Mouse (Mus musculus): Measurements from ENCODE around the gene Plxna2. TPM values are rescaled to one million over a fixed set of nuclear protein-coding genes. Genes with fewer than 3 reads are reported as not detected.

Plxna2 gene
- polyA plus RNA-seq, 1 experiment from 2014 or later: 27.9 TPM

DNA sequence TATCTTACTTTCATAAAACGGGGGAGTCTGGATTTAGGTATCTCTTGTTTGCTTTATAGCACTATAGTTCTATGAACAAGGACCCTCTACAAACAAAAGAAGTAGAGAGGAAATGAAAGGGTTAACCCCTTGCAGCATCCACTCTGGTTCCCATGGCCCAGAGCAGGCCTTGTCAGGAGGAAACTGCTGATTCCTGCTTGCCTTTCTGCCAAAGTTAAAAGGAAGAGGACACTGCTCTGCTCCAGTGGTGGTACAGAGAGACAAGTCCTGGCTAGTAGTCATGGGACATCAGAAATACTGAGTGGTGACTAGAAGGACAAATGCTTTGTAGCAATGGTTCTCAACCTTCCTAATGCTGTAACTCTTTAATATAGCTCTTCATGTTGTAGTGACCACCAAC, 27.9 kb downstream of the Plxna2 start:
- H3K9me3 ChIP-seq (replicated peaks): no peaks in the 10 kb centered on the region
- H3K4me1 ChIP-seq: peaks cover 16% of the 10 kb centered on the region
- no peak for ATAC-seq (ENCODE audit: low FRiP score)
- no peaks in the 10 kb centered on the region for H3K27me3 ChIP-seq
- no peak overlapping the region for H3K9ac ChIP-seq
- no peak overlapping the region for H3K27ac ChIP-seq
- 88% methylated on average over 1 of the region's 1 CpGs for WGBS
- no peak overlapping the region for H3K4me2 ChIP-seq (replicated peaks)
- H3K36me3 ChIP-seq: peaks cover 47% of the 10 kb centered on the region
- H3K4me3 ChIP-seq: no peak overlapping the region

DNA sequence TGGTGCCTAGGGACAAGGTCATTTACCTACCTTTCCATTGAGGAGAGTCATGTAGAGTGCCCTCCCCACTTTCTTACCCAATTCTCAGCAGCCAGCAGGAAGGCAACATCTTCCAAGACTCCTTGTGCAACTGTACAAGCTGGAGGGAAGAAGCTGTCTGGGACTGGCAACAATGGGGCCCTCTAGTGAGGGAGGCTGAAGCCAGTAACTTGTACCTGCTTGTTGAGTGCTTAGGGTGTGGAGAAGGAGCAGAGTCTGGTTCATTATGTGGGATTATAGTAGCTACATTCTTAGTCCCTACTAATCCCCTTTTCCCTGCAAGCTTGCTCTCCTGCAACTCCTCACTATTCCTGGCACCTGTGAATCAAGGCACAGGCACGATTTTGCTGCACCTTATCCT, 32.1 kb downstream of the Plxna2 start:
- peaks cover 3% of the 10 kb centered on the region; the same call in 1 of the 2 replicates for H3K4me1 ChIP-seq
- H3K4me2 ChIP-seq (replicated peaks): no peak overlapping the region
- H3K9ac ChIP-seq: no peak overlapping the region
- no peak overlapping the region for H3K27ac ChIP-seq
- H3K27me3 ChIP-seq: no peaks in the 10 kb centered on the region
- no peak for ATAC-seq (ENCODE audit: low FRiP score)
- H3K36me3 ChIP-seq: peaks cover 51% of the 10 kb centered on the region
- H3K4me3 ChIP-seq: no peak overlapping the region
- H3K9me3 ChIP-seq (replicated peaks): no peaks in the 10 kb centered on the region
- WGBS: 83% methylated on average over 1 of the region's 1 CpGs

DNA sequence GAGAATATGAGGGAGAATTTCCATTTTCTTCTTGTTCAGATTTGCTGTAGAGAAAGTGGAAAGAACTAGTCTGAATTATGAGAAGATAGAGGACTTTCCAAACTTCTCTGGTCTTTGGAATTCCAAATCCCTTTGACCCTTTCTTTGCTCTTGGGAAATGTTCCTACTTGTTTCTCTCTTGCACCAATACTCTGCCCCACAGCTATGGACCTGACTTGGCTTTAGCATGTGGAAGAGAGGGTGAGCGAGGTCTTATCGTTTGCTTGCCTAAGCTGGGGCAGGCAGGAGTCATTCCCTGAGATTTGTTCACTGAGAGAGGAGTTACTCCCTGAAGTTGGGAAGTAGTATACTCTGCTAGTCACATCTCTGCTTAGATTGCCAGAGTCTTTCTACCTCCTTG, 32.5 kb downstream of the Plxna2 start:
- no peaks in the 10 kb centered on the region for H3K27me3 ChIP-seq
- 94% methylated on average over 2 of the region's 2 CpGs for WGBS
- no peak overlapping the region for H3K9ac ChIP-seq
- H3K9me3 ChIP-seq (replicated peaks): no peaks in the 10 kb centered on the region
- H3K4me1 ChIP-seq: peaks cover 3% of the 10 kb centered on the region; the same call in 1 of the 2 replicates
- no peak overlapping the region for H3K4me3 ChIP-seq
- H3K27ac ChIP-seq: no peak overlapping the region
- H3K4me2 ChIP-seq (replicated peaks): no peak overlapping the region
- peaks cover 48% of the 10 kb centered on the region for H3K36me3 ChIP-seq
- ATAC-seq (ENCODE audit: low FRiP score): no peak

DNA sequence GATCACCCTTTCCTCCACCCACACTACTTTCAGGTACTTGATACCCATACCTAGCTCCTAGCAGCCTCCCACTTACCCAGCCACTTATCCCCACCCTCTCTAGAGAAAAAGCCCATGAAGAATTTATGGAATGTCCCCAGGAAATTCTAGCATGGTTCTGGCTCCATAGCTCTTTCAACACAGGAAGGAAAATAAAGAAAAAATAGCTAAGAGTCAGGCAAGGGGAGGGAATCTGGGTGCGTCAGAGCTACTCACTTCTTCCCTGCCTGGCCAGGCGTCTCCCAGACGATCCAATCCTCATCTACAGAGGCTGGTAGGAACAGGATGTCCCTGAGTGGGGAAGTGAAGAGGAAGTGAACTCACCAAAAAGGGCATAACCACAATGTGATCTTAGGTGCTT, 34.0 kb downstream of the Plxna2 start:
- no peak for ATAC-seq (ENCODE audit: low FRiP score)
- no peaks in the 10 kb centered on the region for H3K9me3 ChIP-seq (replicated peaks)
- no peak overlapping the region for H3K27ac ChIP-seq
- H3K4me2 ChIP-seq (replicated peaks): no peak overlapping the region
- peaks cover 51% of the 10 kb centered on the region for H3K36me3 ChIP-seq
- H3K4me1 ChIP-seq: peaks cover 2% of the 10 kb centered on the region; the same call in 1 of the 2 replicates
- no peak overlapping the region for H3K9ac ChIP-seq
- H3K4me3 ChIP-seq: no peak overlapping the region
- no peaks in the 10 kb centered on the region for H3K27me3 ChIP-seq
- 74% methylated on average over 3 of the region's 3 CpGs for WGBS

DNA sequence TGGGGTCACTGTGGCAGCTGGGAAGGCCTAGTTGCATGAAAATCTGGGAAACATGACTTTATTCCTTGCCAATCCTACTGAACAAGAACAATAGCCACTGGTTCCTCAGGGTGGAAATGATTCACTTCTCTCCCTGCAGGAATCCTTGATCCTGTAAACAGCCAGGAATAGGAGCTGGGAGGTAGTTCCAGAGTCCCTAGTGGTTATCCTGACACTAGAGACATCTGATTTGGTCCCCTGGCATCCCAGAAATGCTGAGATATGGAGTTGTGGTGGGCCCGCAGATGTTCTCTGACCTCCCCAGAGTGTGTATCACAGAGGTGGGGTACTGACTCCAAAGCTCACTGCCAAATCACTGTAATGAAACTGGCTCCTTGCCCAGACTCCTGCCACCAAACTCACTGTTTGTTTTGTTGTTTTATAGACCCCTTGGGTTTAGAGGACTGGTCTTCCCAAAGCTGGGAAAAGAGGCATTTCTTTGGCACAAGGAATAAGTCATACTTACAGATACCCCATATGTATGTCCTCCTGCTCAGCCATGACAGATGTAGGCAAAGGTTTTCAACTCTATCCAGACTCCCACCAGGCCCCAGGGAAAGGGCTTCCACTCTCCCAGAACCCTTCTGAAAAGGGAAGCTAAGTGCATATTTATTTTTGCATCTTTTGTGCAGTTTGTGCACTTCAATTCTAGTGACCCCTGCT, 40.6 kb downstream of the Plxna2 start:
- WGBS: 73% methylated on average over 1 of the region's 1 CpGs
- H3K27me3 ChIP-seq: no peaks in the 10 kb centered on the region
- H3K4me2 ChIP-seq (replicated peaks): no peak overlapping the region
- no peak for ATAC-seq (ENCODE audit: low FRiP score)
- H3K9me3 ChIP-seq (replicated peaks): no peaks in the 10 kb centered on the region
- H3K9ac ChIP-seq: no peak overlapping the region
- peaks cover 10% of the 10 kb centered on the region for H3K36me3 ChIP-seq
- peaks cover 26% of the 10 kb centered on the region for H3K4me1 ChIP-seq
- no peak overlapping the region for H3K27ac ChIP-seq
- no peak overlapping the region for H3K4me3 ChIP-seq

DNA sequence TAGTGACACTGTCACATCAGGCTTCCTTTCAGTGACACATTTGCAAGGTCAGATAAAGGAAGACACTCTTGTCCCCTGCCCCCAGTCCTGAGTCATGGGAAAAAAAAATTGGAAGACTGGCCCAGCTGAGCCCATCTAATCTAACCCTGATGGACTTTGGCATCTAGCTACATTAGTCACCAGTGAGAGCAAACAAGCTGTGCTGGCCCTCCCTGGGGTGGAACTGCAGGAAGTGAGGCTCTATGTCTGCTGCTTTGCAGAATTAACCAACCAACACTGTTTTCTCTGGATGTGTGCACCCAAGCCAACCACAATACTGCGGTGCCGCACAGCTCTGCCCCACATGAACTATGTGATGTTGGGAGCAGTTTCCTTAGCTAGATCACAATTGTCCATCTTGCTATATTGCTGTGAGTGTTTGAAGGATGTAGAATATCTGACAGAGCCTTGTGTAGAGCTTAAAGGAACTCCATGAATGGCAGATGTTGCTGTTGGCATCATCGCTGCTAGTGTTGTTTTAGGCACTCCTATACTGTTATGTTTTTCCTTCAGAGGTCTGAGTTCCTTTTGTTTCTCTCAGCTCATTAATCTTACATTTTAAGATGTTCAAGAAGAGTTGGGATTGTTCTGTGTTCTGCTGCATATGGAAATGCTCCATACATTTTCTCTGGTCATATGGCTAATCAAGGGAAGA, 42.6 kb downstream of the Plxna2 start:
- H3K9ac ChIP-seq: no peak overlapping the region
- peaks cover 27% of the 10 kb centered on the region for H3K4me1 ChIP-seq
- no peaks in the 10 kb centered on the region for H3K27me3 ChIP-seq
- no peaks in the 10 kb centered on the region for H3K9me3 ChIP-seq (replicated peaks)
- H3K4me3 ChIP-seq: no peak overlapping the region
- 83% methylated on average over 3 of the region's 3 CpGs for WGBS
- no peak overlapping the region for H3K27ac ChIP-seq
- H3K4me2 ChIP-seq (replicated peaks): no peak overlapping the region
- no peak for ATAC-seq (ENCODE audit: low FRiP score)
- H3K36me3 ChIP-seq: peaks cover 10% of the 10 kb centered on the region

DNA sequence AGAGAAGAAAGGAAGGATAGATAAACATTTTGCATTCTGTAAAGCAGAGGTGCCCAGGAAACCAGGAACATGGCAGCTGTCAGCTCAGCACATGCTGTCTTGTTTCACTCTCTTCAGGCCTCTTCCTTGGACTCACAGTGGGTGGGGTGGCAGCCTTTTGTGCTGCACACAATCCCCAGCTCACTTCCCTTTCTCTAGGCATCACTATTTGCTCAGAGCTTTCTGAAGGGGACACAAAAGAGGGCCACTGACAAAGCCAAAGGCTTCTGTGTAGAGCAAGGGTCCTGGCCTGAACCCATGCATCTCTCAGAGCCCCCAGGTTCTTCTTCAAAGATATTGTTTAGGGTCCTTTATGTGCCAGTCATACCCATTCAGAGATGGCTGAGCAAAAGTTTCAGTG, 45.0 kb downstream of the Plxna2 start:
- Histone ChIP-seq H3K4me3 (no peak overlapping the region), H3K9ac (no peak overlapping the region), H3K4me1 (peaks cover 27% of the 10 kb centered on the region), H3K27me3 (no peaks in the 10 kb centered on the region), H3K9me3 (replicated peaks) (no peaks in the 10 kb centered on the region), H3K27ac (no peak overlapping the region), H3K36me3 (peaks cover 4% of the 10 kb centered on the region; the same call in 1 of the 2 replicates), H3K4me2 (replicated peaks) (no peak overlapping the region)
- ATAC-seq (ENCODE audit: low FRiP score): peak; percentile 49; the same call in 1 of the 2 replicates

DNA sequence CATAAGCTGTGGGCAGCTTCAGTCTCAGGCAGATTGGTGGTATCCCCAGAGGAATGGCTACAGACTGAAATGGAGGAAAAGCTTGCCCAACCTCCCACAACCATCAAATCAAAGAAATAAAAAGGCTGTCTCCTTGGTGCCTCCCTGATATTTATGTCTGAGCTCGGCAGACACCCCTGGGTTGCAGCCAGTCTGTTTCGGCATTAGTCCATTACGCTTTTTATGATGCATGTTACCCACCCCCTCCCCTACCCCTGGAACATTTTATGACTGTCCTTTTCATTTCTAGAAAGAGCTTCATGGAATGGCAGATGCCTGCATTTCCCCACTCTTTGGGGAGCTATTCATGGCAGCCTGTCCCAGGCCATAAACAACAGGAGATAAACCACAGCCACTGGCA, 47.7 kb downstream of the Plxna2 start:
- no peaks in the 10 kb centered on the region for H3K27me3 ChIP-seq
- H3K4me3 ChIP-seq: no peak overlapping the region
- no peaks in the 10 kb centered on the region for H3K9me3 ChIP-seq (replicated peaks)
- H3K9ac ChIP-seq: no peak overlapping the region
- ATAC-seq (ENCODE audit: low FRiP score): no peak
- H3K36me3 ChIP-seq: peaks cover 6% of the 10 kb centered on the region; the same call in 1 of the 2 replicates
- WGBS: 85% methylated on average over 3 of the region's 3 CpGs
- peaks cover 19% of the 10 kb centered on the region for H3K4me1 ChIP-seq
- H3K27ac ChIP-seq: no peak overlapping the region
- H3K4me2 ChIP-seq (replicated peaks): no peak overlapping the region

DNA sequence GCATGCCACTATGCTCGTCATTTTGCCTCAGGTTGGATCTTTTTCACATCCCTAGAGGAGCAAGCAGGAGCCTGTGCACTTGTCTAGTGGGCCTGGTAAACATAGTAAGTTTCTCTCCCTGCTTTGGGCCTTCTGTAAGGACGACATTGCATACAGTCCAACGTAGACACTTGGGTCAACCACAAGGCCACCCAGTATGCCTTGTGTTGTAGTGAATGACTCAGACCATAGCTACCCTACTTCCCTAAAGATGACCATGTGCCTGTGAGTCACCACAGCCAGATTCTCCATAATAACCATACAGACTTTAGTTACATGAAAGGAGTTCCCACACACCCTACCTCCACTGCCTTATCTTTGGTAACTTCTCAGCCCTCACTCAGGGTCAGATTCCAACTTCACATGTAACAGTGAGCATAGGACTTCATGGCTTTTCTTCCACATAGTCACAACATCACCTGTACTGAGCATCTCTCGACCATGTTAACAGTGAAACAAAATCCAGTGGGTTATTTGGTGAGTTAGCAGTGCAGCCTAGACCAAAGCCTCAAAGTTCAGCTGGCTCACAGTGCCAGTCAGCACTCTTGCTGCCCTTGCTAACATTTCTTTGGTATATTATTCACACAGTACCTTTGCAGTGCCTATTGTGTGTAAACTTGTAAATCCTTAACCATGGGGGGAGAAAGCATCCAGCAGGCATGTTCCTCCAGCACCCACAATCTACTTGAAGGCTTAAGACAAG, 53.9 kb downstream of the Plxna2 start:
- Histone ChIP-seq H3K27me3 (no peaks in the 10 kb centered on the region), H3K4me1 (peaks cover 5% of the 10 kb centered on the region), H3K4me3 (no peak overlapping the region), H3K4me2 (replicated peaks) (no peak overlapping the region), H3K36me3 (0 out of 2 replicates have a peak, but pooled peaks cover 7% of the 10 kb centered on the region), H3K27ac (no peak overlapping the region), H3K9me3 (replicated peaks) (no peaks in the 10 kb centered on the region), H3K9ac (no peak overlapping the region)
- 91% methylated on average over 4 of the region's 4 CpGs for WGBS
- no peak for ATAC-seq (ENCODE audit: low FRiP score)

DNA sequence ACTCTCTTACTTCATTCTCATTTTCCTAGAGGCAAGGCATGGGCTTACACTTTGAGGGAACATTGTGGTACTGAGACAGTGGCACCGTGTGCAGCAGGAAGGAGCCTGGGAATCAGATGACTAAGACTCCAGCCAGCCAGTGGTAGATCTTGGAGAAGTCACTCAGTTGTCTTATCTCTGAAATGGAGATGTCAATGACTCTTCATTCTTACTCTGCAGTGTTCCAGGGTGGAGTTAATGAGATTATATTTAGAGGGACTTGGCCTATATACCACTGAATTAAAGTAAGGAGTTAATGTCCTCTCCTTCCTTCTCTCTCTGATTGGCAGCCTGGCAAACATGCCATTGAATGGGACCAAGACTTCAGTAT, 54.5 kb downstream of the Plxna2 start:
- no peak overlapping the region for H3K4me2 ChIP-seq (replicated peaks)
- H3K36me3 ChIP-seq: 0 out of 2 replicates have a peak, but pooled peaks cover 7% of the 10 kb centered on the region
- ATAC-seq (ENCODE audit: low FRiP score): no peak
- no peaks in the 10 kb centered on the region for H3K27me3 ChIP-seq
- no peak overlapping the region for H3K27ac ChIP-seq
- H3K9me3 ChIP-seq (replicated peaks): no peaks in the 10 kb centered on the region
- H3K4me3 ChIP-seq: no peak overlapping the region
- peaks cover 8% of the 10 kb centered on the region for H3K4me1 ChIP-seq
- WGBS: 81% methylated on average over 1 of the region's 1 CpGs
- H3K9ac ChIP-seq: no peak overlapping the region

DNA sequence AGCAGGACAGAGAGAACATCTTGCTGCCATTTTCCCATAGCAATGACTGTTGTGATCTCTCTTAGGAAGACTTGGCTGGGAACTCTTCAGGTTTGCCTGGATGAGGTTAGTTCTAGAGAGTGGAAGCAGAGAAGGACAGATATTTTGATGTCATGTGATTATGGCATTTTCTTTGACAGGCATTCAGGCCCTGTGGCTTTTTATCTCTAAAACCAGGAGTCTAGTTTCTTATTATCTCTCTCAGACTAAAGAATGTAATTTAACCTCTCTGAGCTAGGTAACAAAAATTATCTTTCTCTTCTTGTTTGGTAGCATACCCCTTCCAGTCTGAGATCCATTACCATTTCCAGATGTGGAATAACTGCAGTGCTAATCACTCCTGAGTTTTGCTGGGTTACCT, 55.2 kb downstream of the Plxna2 start:
- no peak for ATAC-seq (ENCODE audit: low FRiP score)
- Histone ChIP-seq H3K4me3 (no peak overlapping the region), H3K9me3 (replicated peaks) (no peaks in the 10 kb centered on the region), H3K4me1 (peaks cover 8% of the 10 kb centered on the region), H3K27me3 (no peaks in the 10 kb centered on the region), H3K27ac (no peak overlapping the region), H3K9ac (no peak overlapping the region), H3K4me2 (replicated peaks) (no peak overlapping the region), H3K36me3 (0 out of 2 replicates have a peak, but pooled peaks cover 7% of the 10 kb centered on the region)

DNA sequence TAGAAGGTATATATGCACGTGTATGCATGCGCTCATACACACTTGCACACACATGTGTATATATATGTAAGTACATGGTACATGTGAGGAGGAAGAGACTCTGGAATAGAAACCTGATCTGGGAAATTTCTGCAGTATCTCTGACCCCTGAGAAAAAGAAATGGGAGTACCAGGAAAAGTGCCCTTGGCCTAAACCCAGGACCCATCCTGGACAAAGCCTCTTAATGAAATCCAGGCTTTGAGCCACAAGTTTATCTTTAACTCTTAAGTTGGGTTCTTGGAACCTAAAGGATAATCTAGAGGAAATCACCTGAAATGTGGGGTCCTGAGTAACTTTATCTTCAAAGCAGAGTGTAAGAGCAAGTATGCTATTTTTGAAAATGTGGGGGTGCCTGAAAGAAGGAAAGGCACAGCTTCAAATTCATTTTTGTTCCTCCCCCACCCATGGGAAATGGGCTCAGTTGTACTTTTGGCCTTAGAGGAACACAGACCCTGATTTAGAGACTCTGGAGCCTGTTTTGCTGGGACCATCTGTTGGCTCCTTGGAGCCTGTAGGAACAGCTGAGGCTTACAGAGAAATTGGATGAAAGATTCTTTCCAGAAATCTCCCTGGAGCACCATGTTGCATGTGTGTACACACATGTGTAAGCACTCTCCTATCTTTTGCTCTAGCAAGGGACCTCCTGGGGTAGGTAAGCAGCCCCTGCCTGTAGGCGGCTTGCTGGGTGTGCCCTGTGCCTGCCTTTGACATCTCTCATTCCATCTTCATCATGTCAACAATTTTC, 57.3 kb downstream of the Plxna2 start:
- Histone ChIP-seq H3K9me3 (replicated peaks) (no peaks in the 10 kb centered on the region), H3K4me2 (replicated peaks) (no peak overlapping the region), H3K9ac (no peak overlapping the region), H3K27me3 (no peaks in the 10 kb centered on the region), H3K4me1 (peaks cover 16% of the 10 kb centered on the region), H3K4me3 (no peak overlapping the region), H3K36me3 (0 out of 2 replicates have a peak, but pooled peaks cover 5% of the 10 kb centered on the region), H3K27ac (no peak overlapping the region)
- 87% methylated on average over 3 of the region's 3 CpGs for WGBS
- no peak for ATAC-seq (ENCODE audit: low FRiP score)

Data from hindbrain, embryonic 12.5 days (tissue).